Mouse (Mus musculus) spleen, postnatal 4 days (tissue): ENCODE results near the gene Zap70.
A peak's percentile ranks its signal among the peaks of the same experiment; 100 is the strongest.
"Not testable (repeated sequence)": the region's sequence is repeated elsewhere in the genome, so short reads cannot be mapped to it uniquely, and the experiment has no call there.

Experiments
- DNase-seq, 2 experiments: peaks; one replicate each; pipeline ENCODE4 v3.0.0; 2022; ENCODE audit warnings: low spot score in 2 of 2

Zap70 gene

DNA sequence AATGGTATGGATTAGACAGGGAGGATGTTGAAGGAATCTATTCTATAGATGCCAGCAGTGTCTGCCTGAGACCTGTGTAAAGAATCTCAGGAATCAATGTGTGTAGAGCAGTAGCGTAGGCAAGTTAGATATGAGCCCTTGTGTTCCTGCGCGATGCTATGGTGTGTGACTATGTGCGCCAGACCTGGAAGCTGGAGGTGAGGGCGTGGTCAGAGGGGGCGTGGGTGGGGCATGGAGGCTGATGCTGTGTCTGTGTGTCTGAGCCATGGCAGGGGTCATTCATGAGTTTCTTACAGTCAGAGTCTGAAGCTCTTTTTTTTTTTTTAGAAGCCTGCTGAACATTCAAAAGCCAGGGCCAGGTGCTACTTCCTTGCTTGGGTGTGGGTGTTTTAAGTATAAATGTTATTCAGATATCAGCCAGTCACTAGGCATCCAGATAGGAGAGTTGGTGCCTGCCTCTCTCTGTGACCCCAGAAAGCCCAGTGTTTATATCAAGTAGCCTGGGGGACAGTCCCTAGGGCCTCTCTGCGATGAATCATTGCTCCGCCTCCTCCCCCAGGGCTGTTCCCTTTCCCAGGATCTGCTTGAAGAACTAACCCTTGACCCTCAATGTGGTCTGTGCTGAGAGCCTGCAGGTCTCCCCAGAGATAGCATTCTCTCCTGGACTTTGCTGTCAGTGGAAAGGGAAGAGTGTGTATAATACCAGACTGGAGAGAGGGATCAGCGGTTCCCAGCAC is 10.8 kb downstream of the Zap70 start:
- no peak for DNase-seq

DNA sequence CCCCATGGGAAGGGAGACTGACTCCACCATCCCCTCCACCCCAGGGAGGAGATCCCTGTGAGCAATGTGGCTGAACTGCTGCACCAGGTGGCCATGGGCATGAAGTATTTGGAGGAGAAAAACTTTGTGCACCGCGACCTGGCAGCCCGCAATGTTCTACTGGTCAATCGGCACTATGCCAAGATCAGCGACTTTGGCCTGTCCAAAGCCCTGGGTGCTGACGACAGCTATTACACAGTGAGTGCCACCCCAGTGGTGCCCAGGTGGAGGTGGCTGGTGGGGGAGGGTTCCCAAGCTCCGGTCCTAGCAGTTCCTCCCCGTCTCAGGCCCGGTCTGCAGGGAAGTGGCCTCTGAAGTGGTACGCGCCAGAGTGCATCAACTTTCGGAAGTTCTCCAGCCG is 19.2 kb downstream of the Zap70 start:
- no peak for DNase-seq

DNA sequence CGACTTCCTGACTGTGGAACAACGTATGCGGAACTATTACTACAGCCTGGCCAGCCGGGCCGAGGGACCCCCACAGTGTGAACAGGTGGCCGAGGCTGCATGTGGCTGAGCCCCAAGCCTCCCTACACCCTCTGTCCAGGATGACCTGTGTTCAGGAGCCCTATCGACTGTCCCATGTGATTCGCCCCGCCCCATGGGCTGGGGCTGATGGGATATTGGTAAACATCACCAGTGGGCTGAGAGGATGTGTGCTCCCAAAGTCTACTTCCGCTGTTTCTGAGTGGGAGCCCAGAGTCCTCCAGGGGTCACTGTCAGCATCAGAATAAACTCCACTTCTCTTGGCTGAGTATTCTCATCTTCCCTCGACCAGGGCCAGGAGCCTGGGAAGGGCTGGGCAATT is 20.9 kb downstream of the Zap70 start:
- no peak for DNase-seq

DNA sequence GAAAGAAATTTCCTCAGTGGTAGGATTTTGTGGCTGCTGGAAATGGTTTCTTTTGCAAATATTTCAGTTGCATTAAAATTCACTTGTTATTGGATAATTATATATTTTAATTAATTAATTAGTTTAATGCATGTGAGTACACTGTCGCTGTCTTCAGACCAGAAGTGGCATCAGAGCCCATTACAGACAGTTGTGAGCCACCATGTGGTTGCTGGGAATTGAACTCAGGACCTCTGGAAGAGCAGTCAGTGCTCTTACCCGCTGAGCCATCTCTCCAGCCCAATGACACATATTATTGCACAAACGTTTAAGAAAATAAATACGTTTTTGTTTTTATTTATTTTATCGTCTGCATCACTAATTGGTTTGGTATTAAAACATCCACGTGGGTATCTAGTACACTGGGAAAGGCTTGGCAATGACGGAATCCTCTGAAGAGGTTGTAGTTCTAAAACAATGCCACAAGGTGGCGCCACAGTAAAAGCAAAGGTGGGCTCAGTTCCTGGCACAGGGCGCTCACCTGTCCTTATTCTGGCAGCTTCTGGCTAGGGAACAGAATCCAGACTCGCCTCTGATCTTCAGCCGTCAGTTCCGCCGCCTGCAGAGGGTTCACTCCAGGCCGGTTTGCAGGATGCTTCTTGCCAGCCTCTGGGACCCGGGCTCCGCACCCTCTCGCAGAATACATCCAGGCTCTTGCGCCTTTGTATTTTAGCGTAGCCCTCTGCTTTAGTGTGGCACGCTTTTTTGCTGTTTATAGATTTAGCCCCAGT is 23.0 kb downstream of the Zap70 start:
- DNase-seq: peak; percentile 67 to 90

DNA sequence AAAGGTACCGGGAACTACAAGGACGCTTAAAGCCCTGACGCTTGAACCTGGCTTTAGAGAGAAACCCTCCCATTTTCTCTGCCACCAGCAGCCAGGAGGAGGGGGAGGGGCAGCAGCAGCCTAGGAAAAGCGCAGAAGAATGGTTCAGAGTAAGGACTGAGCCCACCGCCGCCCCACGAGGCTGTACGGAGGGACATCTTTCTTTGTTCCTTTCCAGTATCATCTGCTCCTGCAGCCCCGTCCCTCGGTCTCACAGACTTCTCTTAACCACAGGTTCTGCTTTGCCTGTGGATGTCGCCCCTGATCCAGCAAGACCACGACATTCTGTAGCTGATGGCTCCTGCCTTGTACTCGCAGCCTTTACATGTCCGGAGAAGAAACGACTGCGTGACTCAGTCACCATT is 23.6 kb downstream of the Zap70 start:
- DNase-seq: no peak

DNA sequence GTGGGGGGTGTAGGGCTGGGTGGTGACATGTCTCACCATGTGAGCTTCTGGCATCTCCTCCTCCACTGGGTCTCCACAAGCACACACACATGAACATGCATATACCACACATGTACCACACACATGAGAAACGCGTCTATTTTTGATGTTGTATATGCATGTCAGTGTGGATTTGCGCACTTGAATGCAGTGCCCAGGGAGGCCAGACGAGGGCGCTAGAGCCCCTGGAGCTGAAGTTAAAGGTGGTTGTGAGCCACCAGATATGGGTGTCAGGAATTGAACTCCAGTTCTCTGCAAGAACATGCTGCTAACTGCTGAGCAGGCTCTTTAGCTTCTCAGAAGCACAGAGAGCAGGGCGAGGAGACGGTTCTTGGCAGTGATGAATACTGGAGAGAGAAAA is 24.8 kb downstream of the Zap70 start:
- no peak for DNase-seq

DNA sequence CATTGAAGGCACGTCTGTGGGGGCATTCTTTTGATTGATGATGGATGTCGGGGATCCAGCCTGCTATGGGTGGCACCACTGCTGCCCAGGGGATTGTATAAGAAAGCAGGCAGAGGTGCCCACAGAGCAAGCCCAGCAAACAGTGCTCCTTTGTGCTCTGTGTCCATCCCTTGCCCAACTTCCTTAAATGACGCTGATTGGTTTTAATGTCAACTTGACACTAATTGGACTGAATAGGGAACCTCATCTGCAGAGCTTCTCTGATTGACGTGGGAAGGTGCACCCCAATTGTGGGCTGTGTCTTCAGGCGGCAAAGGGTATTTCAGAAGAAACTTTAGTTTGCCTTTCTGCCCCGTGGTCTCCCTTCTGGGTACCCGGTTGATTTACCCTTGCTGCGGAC is 27.8 kb downstream of the Zap70 start:
- DNase-seq: no peak

DNA sequence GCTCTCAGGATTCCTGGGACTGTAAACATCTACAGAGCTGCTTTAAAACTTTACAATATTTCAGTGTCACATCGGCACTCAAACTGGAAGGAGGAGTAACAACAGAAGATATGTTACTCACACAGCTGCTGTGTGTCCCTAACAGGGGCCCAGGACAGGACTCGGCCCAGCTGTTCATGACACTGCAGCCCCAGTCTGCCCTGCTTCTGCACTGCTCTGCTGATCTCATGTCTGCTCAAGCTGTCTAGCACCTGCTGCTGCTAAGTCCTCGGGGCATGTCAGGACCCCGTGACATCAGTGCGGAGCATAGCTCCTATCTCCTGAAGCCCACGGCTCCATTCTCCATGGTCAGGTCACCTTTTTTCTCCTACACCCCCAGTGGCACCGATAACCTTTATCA is 35.1 kb downstream of the Zap70 start:
- no peak for DNase-seq

DNA sequence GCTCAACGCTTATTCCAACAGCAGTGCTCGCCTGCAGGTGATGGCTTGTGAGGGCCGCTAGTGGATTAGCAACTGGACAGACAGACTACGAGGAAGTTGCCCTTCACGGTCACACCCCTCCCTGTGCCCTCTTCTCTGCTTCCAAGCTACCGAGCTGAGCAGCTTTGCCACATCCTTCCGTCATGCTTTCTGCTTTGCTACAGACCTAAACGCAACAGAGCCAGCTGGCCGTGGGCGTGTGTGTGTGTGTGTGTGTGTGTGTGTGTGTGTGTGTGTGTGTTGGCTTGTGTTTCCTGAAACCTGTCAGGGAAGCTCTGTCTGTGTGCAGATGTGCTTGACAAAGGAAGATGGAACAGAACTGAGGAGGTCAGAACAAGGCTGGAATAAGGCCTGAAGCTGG is 35.9 kb downstream of the Zap70 start:
- DNase-seq: no peak

DNA sequence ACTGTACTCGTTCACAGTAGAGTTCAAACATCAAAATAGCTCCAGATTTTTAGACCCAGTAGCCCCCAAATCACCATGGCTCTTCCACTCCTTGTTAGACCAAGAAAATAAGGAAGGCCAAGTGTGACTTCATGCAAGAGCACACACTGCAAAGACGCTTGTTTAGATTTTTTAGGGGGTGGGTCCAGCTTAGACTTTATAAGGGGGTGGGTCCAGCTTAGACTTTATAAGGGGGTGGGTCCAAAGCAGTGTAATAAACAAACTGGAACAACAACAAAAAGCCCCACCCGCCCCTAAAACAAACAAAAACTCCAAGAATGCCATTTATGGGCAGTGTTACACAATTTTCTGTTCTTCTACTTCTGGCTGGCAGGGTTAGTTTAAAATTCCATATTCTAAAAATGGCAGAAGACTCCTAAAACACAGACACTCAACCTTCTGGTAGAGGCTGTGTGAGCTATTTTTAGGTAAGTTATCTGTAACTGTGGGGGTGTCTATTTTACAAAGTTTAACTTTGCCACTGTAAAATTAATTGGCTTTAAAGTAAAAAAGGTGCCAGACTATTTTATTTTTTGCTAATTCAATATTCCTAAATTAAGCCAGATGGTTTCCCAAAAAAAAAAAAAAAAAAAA is 38.9 kb downstream of the Zap70 start:
- no peak for DNase-seq

DNA sequence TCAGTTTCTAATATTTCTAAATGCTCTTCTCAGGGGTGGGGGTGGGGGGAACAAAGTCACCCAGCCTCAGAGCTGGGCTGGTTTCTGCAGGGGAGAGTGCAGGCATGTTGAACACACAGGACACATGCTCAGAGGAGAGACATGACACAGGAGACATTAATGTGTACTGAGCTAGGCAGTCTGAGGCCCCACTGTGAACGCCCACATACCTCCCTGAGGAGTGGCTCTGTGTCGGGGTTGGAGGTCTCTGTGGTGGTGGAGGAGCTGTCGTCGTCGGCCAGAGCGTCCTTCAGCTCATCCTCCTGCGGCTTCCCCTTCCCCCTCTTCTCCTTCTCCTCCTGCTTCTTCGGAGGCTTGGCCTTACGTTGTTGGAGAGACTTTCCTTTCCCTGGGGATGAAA is 42.7 kb downstream of the Zap70 start:
- DNase-seq: no peak

DNA sequence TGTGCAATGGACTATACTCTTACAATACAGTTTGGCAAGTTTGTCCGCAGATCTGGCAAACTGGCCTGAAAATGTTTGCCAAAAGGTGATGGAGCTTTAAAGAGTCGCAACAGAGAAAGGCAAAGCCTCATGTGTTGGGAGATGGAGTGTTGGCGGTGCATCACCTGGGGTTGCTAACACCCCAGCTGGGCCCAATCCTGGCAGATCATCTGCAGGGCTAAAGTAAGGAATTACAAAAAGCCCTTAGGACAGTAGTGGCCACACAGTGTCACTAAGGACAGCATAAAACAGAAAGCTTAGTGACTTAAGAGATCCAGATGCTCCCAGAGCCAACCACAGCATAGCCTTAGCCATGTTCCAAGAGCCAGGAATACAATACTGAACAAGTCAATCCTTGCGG is 43.2 kb downstream of the Zap70 start:
- DNase-seq: no peak

DNA sequence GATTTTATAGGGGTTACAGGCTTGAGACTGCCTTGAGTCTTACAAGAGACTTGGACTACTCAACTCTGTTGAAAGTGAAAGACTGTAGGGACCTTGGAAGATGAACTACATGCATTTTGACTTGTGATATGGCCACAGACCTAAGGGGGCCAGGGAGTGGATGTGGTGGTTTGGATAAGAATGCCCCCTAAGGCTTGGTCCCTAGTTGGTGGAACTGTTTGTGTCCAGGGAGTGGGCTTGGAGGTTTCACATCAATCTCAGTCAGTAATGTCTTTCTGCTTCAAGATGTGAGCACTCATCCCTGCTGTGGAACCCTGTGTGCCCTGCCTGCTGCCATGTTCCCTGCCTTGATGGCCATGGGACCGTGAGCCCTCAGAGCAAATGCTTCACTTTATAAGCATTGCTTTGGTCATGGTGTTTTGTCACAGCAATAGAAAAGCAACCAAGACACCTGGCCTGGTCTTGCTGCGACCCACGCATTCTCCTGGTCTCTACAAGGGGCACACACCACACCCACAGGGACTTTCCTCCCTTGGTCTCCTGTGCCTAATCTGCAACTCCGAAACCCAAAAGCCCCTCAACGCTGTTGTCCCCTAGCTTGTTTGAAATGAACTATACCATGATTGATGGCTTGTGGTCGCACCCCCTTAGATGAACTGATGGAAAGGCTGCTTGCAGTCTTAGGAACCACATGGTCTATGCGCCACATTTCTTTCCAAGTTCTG is 44.7 kb downstream of the Zap70 start:
- DNase-seq: no peak

DNA sequence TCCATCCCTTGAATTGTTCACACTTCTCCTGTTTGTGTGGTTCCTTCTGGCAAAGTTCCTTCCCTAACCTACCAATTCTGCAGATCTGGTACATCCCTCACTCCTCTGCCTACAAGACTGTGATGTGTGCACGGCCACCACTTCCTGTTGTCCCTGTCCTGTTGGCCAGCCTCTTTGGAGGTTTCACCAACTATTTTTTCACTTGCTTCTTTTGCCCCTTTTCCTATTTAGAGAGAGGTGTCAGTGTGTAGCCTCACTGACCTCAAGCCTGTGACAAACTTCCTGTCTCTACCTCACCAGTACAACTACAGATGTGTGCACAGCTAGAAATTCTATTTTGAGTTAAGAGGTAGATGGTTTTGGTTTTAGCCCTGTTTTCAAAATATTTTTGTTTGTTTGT is 45.5 kb downstream of the Zap70 start:
- DNase-seq: no peak

DNA sequence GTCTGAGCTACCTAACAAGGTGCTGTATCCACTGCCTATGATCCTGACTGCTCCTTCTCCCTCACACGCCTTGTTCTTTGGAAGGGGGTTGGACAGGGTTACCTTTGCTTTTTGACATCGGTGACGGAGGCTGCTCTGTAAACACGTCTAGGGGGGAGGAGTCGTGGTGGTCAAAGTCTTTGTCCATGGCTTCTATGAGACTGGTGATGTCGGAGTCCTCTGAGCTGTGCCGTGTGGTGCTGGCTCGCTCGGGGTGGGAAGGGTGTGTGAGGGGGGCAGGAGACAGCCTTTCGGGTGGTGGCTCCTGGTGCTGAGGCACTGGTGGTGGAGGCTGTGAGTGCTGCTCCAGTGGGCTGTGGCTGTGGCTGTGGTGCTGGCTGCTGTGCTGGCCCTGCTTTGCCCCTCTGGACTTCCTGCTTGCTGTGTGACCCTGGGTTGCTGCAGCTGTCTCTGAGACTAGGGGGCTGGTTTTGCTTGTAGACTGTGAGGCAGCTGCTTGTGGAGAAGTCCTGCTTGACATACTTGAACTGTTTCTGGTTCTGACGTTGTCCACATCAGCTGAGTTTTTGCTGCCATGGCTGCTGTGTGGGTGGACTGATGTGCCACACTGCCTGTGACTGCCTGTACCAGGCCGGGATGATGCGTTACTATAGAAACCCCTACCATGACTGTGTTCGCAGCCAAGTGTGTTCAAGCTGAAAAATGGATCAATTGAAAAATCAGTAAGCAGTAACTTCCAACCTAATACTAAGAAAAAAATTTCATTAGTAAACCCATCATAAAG is 46.4 kb downstream of the Zap70 start:
- no peak for DNase-seq

DNA sequence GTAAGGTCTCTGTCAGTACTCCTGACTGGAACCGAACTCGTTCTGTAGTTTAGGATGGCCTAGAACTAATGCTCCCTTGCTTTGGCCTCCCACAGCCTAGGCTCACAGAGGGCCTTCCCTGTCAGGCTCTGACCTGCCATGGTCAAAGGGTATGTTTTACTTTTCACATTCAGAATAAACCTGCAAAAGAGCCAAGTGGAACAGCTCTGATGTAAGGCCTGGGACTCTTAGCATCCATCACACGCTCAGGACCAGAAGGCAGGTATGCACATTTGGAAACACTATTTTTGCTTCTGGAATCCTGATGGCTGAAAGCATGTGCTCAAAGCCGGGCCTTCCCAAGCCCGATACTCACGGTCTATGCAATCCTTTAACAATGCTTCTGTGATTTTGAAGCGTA is 50.2 kb downstream of the Zap70 start:
- DNase-seq: no peak

DNA sequence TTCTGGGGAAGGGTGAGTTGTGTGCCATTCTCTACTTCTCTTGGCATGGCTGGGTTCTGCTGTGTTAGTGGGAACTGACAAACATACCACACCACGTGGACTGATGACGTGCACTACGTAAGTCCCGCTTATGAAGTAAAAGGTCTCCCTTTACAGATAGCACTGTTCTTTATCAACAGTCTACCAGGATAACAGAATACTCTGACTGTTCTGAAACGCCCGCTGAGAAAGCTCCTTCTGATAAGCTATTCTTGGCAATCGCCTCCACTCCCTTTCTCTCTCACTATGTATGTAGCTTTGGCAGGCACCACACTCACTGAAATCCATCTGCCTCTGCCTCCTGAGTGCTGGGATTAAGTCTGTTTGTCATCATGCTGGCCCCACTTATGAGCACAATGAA is 51.8 kb downstream of the Zap70 start:
- no peak for DNase-seq

DNA sequence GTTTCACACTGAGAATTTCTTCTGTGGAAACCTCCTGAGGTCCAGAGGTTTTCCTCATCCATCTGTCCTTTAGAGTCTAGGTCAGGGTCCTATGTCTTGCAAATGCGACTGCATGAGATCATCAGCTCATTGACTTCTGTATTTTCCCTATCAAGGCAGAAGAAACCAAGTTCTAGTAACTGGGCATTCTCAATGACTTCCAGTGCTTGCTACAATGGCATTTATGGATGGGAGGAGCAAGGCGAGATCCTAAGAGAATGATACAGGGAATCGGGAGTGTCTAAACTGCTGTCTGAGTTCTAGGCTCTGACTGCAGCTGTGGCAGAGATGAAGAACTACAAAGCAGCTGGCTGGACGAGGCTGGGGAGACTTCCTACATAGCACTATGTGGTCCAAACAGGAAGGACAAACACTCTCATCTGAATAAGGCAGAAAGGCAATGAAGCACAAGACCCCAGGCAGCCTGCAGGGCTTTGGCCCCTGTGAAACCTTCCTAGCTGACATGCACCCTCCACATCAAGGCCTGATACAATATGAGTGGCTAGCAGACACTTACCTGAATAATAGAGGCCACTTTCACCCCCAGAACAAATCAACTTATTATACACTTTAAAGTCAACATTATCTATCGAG is 52.8 kb downstream of the Zap70 start:
- DNase-seq: no peak

DNA sequence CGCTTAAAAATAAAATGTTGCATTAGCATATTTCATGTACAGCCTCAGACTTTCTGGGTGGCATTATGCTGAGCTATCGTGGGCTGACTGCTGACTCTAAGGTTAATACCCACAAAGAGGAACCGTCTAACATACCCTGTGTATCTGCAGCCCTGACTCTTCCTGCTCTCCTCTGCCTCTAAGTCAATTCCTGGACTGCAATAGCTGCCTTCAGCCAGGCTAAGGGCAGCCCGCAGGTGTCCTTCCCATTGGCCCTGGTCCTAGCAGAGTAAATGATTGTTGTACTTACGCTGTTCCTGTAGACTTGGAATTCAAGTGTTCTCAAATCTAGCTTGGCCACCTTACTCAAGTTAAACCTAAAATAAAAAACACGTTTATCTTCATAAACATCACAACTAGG is 53.6 kb downstream of the Zap70 start:
- DNase-seq: no peak

DNA sequence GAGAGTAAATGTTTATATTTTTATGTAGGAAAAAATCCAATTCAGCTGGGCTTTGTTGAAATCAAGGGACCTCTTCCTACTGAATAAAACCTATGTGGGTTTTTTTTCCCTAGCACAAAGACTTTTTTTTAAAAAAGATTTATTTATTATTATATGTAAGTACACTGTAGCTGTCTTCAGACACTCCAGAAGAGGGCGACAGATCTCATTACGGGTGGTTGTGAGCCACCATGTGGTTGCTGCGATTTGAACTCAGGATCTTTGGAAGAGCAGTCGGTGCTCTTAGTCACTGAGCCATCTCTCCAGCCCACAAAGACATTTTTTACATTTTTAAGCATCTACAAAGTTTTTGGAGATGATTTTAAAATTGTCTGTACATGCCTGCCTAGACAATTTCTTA is 60.3 kb downstream of the Zap70 start:
- not testable (repeated sequence) for DNase-seq

DNA sequence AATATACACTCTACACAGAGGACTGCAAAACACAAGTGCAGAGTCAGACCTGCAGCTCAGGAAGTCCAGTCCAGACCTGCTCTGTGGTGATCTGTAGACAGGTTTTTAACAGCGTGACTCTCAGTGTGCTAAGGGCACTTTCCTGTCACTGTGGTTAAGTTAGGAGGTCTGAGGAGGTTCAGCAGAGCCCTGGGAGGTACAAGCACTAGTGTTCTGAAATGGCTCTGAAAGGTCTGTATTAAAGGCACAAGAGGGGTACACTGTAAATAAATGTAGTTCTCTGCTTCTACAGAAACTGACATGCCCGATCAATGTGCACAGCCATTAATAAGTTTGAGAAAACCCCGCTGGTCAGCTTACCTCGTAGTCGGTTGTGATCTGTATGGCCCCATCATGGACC is 62.8 kb downstream of the Zap70 start:
- no peak for DNase-seq
